Mouse (Mus musculus) layer of hippocampus, adult 18-20 months (tissue): Measurements from ENCODE around the gene Cyp4f39. TPM values are rescaled to one million over a fixed set of nuclear protein-coding genes. Genes with fewer than 3 reads are reported as not detected.
"Not testable (repeated sequence)": the region's sequence is repeated elsewhere in the genome, so short reads cannot be mapped to it uniquely, and the experiment has no call there.

Experiments used
- DNase-seq, 2 experiments: peaks; one replicate each; pipeline ENCODE4 v3.0.0; 2022; ENCODE audit warnings: low spot score in 2 of 2
- total RNA-seq, 2 experiments: library from RNA; stranded (reverse); gene quantifications; 2 replicates each; pipeline ENCODE4 v1.2.3; 2021

The Cyp4f39 gene
- total RNA-seq, 2 experiments from 2014 or later = 0.20 TPM; not detected in 1

GRCm38 (mm10) chr17:32528408-32529337 is 76.2 kb downstream of the Cyp4f39 start:
- DNase-seq = peak; percentile 66 to 89

GRCm38 (mm10) chr17:32532356-32532755 is 79.8 kb downstream of the Cyp4f39 start:
- DNase-seq = not testable (repeated sequence)

- DNase-seq = no peak
Observed at GRCm38 (mm10) chr17:32534068-32534467, 81.5 kb downstream of the Cyp4f39 start.

GRCm38 (mm10) chr17:32536051-32536866 is 83.7 kb downstream of the Cyp4f39 start, which contains the start of gene Cyp4f16:
Gene Cyp4f16 (plus strand): TSS chr17:32536558.
- peak; percentile 64 to 74 for DNase-seq

- no peak for DNase-seq
Observed at GRCm38 (mm10) chr17:32536867-32537250, 84.3 kb downstream of the Cyp4f39 start.

Other genes with a start within 250 kb of the Cyp4f39 start
- gene Brd4, start 168.0 kb upstream of the Cyp4f39 start, total RNA-seq = 100 to 1,000 TPM; 109 to 119 TPM
- 10 to 100 TPM; 79.0 to 84.6 TPM for gene Akap8, start 131.5 kb upstream of the Cyp4f39 start, total RNA-seq
- gene Akap8l, start 102.1 kb upstream of the Cyp4f39 start, total RNA-seq = 100 to 1,000 TPM; 185 to 206 TPM
- 10 to 100 TPM; 48.4 to 51.2 TPM for gene Wiz, start 63.3 kb upstream of the Cyp4f39 start, total RNA-seq
- 1 to 10 TPM; 3.2 to 5.0 TPM for gene Rasal3, start 49.1 kb upstream of the Cyp4f39 start, total RNA-seq
- gene Pglyrp2, start 28.6 kb upstream of the Cyp4f39 start, total RNA-seq = not detected
- gene Cyp4f17, start 53.3 kb downstream of the Cyp4f39 start, total RNA-seq = 1 to 10 TPM; 2.7 to 4.4 TPM
- 1 to 10 TPM; 5.2 to 6.0 TPM for gene Cyp4f16, start 83.8 kb downstream of the Cyp4f39 start, total RNA-seq
- not detected for gene Cyp4f37, start 168.6 kb downstream of the Cyp4f39 start, total RNA-seq
- not detected for gene Cyp4f40, start 206.2 kb downstream of the Cyp4f39 start, total RNA-seq
- gene Cyp4f15, start 232.9 kb downstream of the Cyp4f39 start, total RNA-seq = 10 to 100 TPM; 18.9 to 19.8 TPM